Mouse (Mus musculus) monocyte, adult 5-6 weeks (primary cell): ENCODE measurements around the gene Khdrbs1. TPM values are rescaled to one million over a fixed set of nuclear protein-coding genes. Genes with fewer than 3 reads are reported as not detected.
"Not testable (repeated sequence)": the region's sequence is repeated elsewhere in the genome, so short reads cannot be mapped to it uniquely, and the experiment has no call there.

Experiments used
- ATAC-seq: fragments of 153-309, 156-312 bp; replicated peaks from 2 replicates; pipeline ENCODE4 v1.8.0; 2017; ENCODE audit warnings: mild to moderate bottlenecking; ENCODE audit not compliant: low TSS enrichment, insufficient number of reproducible peaks, severe bottlenecking, poor library complexity, low FRiP score
- total RNA-seq: library from RNA; stranded (forward); fragments of 200-1000, 200-491, 200-594 nt; gene quantifications from 3 replicates; pipeline ENCODE4 v1.2.3, GENCODE M21; 2017

The Khdrbs1 gene
- total RNA-seq, 1 experiment from 2014 or later: 89.2 TPM

DNA sequence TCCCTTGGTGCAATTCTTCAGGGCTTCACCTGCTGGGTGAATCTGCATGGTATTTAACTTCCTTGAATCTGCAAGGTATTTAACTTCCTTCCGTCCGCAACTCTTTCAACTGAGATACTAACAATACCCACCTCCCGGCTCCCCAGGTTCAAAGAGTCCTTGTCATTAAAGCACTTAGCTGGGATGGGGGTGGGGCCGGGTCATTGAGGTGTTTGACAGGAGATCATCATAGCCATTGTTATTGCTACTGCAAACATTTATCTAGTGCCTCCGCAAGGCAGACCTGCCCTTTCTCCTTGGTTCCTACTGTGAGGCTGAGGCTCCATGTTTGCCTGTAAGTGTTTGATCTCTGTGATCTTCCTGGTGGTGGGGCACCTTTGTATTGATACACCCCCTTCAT lies 8.3 kb upstream of the Khdrbs1 start:
- ATAC-seq: no peak

DNA sequence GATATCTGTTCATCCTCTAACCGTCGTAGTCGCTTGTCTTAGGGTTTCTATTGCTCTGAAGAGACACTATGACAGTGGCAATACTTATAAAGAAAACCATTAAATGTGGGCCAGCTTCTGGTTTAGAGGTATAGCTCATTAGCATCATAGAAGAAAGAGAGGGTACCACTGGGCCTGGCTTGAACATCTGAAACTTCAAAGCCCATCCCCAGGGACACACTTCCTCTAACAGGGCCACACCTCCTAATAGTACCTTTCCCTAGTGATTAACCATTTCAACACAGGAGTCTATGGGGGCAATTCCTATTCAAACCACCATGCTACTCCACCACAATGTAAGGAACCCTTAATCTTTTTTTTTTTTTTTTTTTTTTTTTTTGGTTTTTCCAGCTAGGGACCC lies 4.5 kb upstream of the Khdrbs1 start:
- no peak for ATAC-seq

DNA sequence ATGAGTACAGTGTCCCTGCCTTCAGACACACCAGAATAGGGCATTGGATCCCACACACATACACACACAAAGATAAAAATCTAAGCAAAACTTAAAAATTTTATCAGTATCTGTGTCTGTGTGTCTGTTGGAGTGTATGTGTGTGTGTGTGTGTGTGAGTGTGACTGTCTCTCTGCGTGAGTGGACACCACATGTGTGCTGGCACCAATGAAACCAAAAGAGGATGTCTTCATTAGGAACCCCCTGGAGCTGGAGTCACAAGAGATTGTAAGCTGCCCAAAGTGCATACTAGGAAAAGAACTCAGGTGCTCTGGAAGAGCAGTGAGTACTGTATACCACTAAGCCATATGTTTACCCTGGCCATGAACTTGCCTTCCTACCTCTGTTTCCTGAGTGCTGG lies 4.0 kb upstream of the Khdrbs1 start:
- ATAC-seq: no peak

DNA sequence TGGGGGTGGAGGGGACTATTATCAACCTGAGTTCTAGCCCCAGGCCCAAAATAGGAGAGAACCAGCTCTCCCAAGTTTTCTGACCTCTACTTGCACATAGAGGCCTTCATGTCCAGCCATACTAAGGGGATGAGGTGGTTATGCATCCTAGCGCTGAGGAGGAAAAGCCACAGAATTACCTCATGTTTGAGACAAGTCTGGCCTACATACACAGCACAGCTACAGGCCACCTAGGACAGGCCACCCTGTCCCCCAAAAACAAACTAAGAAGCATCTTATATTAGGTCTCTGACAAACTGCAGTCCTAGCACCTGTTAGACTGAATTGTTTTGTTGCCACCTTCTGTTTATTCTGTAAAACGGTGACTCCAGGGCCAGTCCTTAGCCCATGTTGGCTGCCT lies 1.4 kb upstream of the Khdrbs1 start:
- ATAC-seq: no peak

DNA sequence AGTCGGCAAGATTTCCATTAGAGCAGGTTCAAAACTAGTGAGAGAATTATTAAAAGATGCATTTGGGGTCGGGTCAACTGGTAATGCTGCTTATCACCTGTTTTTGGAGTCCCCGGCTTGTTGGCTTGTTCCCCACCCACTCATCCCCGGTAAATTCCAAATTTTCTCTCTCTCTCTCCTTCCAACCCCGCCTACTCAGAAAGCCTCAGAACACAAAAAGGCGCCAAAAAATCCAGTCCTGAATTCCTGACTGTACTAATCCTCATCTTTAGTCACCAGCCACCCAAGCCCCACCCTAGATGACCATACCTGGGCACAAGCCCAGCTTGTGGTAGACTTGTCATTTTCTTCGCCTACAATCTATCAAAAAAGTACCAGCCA lies 897 bp upstream of the Khdrbs1 start:
- no peak for ATAC-seq

DNA sequence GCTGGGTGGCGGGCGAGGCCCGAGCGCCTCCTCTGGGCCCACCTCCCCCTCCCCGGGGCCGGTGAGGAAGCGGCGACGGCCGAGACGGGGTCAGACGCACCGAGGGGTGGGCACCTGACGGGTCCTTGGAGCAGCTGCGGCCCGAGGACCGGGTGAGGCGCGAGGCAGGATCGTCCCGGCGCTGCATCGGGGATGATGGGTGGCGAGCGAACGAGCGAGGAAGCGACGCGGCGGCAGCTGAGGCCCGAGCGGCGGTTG lies 200 bp downstream of the Khdrbs1 start:
- ATAC-seq: no peak

DNA sequence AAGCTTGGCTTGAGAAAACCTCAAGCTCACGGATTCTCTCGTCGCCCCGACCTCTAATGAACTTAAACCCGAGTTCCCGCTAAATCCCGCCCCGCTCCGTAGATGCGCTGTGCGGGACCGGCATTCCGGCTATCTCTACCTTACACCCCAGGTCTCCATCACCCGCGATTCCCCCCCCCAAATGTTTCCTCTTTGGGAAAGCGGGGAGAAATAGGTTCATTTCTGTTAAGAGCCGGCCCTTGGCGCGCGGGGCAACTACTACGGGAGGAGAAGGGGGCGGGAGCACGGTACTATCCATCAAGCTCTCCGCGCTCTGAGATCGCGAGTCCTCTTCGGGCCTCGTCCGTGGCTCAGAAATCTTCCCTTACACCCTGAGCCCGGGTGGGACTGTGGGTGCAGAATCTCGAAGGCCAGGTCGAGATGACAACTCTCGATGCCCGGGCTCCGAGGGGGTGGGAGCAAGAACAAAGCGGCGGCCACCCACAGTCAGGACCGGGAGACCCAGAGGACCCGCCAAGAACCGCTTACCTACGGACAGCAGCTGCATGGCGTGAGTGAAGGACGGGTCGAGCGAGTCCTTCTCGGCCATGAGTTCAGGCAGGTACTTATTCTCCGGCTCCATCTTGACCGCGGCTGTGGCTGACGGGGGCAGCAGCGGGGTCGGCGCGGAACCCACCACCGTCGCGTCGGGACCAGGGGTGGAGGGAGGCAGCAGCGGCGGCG lies 691 bp downstream of the Khdrbs1 start:
- ATAC-seq: peak; percentile 27; the same call in 1 of the 2 replicates

DNA sequence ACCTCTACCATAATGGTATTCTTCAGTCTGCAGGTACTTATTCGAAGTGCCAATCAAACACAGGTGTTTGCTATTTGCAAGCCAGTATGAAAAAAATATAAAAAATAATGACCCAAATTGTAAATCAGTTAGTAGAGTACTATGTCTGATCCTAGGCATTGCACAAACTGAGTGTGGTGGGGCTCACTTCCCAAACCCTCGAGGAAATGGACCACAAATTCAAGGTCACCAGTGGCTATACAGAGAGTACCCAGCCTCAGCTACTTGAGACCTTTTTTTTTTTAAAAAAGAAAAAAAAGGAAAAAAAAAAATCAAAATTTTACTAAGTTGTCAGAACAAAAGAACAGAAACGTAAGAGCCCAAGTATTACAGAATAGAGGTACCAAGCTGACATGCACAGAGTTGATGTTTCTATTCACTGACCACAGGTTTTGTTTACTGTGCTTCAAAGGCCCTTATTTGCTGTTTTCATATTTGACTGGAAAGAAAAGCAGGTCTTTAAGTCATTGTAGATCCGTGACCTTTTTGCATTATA lies 2.9 kb downstream of the Khdrbs1 start:
- no peak for ATAC-seq

DNA sequence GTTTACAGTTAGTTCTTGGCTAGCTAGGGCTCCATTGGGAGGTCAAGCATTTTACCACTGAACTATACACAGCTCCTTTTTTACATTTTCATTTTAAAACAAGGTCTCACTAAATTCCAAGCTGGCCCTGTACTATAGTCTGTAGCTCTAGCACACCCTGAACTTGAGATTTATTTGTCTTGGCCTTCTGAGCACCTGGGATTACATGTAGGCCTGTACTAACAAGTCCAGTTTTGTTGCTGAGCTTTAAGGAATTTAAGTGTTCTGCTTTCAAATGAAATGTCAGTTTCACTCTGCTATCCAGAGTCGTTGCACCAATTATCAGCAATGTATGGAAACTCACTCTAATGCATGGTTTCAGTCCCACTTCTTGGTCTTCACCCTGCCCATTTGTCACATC lies 5.9 kb downstream of the Khdrbs1 start:
- no peak for ATAC-seq

DNA sequence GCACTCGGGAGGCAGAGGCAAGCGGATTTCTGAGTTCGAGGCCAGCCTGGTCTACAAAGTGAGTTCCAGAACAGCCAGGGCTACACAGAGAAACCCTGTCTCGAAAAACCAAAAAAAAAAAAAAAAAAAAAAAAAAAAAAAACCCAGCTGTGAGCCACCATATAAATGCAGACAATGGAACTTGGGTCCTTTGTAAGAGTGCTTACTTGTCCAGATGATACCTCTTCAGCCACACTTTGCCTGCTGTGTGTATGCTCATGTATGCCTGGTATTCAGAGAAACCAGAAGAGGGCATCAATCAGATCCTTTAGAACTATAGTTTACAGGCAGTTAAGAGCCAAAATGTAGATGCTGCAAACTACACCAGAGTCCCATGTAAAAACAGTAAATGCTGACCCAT lies 6.6 kb downstream of the Khdrbs1 start:
- ATAC-seq: not testable (repeated sequence)

DNA sequence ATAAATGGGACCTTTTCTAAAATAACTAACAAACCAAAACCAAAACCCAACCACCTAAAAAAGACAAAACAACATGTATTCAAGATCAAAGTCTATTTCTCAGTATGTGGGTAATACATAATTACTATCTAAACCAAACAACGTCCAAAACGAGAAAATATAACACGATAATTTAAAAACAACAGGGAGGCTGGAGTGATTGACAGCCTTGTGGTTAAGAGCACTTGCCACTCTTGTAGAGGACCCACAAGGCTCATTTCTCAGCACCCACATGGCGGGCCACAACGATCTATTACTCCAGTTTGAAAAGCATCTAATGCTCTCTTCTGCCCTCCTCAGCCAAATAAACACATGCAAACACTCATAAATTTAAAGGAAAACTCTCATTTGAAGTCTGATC lies 10.7 kb downstream of the Khdrbs1 start:
- ATAC-seq: no peak

DNA sequence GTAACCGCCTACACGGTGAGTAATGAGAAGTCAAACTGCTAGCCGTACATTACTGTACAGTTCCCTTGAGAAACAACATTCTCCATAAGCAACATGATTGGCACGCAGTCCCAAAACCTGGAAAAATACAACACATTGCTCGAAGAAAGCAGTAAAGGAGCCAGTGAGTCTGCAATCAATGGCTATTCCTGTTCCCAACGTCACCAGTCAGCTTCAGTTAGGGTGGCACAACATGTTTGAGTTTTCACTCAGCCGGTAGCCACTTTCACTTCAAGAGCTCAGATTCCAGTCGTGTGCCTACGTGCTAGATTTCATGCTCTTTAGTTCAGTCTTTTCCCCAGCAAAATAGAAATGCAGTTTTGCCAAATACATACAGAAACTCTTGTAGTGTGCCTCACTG lies 25.8 kb downstream of the Khdrbs1 start:
- ATAC-seq: no peak

DNA sequence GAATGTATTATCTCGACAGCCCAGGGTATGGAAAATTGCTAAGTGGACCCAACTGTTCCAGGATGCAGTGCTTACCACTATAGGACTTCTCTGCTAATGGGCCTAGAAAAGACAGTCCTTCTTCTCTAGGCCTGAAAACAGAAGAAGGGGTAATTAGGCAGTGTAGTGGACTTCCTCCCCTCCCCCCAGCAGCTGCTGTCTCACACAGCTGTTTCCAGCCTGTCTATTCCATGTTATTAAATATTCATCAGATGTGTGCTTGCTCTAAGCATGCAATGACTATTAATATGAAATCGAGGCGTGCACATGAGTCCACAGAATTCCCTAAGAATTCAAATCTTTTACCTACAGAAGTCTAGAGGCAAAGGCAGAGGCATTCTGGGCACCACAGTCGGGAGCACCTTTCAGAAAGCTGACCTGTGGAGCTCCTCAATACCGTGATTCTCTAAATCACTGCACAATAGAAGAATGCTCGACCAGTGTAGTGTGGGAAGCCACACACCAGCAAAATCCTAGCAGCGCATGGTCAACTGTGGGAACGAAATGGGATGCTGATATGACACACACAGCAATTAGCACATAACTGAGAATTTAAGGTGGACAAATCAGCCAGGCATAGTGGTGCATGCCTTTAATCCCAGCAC lies 32.5 kb downstream of the Khdrbs1 start:
- no peak for ATAC-seq

DNA sequence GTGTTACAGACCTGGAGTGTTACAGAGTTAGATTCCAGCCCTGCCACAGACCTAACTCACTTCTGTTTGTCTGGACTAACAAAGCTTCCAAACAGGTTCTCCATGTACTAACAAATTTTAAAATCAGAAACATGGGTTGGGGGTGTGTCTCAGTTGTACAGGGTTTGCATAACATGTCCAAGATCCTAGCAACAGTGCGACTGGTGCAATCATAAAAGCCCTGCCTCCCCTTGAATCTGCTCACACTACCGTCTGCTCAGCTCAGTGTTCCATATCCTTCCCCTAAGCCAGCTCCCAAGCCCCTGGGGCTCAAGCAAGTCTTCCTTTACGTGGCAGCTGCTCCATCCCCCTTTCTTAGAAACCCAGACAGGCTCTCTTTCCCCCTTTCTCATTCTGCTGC lies 35.4 kb downstream of the Khdrbs1 start:
- ATAC-seq: no peak

DNA sequence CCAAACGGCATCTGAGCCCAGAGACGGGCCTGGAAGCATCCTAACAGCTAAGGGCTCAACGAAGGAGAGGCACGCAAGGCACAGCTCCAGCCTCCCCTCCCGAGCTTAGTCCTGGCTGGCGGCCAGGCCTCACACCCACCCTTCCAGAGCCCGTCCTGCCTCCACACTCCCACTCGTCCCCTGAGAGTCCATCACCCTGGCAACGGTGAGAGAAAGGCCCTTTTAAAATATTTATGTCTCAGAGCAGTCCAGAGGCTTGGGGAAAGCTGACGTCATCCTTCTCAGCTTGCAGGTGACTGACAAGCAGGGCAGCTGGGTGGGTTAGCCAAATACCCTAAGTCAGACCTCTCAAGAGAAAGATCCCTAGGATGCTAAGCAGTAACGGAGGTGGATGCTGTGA lies 39.6 kb downstream of the Khdrbs1 start:
- ATAC-seq: no peak

DNA sequence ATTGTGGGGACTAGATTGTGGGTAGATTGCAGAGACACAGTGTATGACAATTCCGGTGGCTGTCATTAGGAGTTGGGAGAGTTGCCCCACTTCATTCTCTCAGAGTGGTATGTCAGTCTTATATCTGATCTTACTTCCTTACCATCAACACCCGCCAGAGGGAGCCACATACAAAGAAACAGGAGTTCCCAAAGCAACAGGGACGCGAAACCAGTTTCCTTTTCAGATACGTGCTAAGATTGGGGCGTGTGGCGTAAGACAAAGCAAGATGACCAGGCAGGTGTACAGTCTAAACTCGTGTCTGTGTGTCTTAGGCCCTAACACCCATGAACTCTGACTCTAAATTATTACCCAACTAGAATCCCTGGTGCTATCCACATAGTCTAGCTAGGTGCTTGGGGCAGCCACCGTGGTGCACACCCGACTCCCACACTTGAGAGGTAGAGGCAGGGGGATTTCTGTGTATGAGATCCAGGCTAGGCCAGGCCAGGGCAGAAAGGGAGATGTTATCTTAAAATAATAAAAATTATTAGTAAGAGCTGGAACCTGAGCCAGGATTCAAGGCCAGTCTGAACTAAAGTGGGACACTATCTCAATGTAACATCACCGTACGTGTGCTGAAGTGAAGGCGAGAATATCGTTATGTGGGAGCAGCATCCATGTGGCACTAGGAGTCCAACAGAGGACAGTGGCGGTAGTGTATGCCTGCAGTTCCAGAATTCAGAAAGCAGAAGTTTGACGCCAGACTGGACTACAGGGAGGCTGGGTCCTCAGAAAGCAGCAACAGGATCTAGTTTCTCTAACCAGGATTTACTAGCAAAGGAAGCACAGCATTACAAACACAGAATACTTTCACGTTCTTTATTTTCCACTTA lies 40.4 kb downstream of the Khdrbs1 start:
- peak; percentile 86 for ATAC-seq

DNA sequence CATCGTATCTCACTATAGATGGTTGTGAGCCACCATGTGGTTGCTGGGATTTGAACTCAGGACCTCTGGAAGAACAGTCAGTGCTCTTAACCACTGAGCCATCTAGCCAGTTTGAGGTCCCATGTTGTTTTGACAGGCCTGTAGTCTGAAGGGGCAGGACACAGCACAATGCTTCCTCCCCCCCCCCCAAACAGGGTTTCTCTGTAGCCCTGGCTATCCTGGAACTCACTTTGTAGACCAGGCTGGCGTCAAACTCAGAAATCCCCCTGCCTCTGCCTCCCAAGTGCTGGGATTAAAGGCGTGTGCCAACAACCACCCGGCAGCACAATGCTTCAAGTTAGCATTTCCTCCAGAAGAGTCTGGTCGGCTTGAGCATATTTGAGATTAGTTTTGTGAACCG lies 41.4 kb downstream of the Khdrbs1 start:
- not testable (repeated sequence) for ATAC-seq

DNA sequence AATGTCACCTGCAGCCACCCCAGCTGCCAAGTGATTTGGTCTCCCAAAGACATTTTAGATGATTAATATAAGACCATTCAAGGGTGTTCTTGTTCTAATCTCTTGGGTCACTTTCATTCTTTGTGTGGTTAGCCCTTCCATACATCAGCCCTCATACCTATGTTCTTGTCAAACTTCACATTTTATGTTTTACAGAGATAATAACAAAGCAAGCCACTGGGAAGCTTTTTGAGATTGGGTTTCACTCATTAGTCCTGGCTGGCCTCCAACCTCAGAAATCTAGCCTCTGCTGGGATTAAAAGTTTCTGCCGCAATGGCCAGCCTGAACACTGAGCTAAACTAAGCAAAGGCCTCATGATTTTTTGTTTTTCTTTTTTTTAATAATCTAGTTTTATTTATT lies 41.9 kb downstream of the Khdrbs1 start:
- ATAC-seq: no peak

DNA sequence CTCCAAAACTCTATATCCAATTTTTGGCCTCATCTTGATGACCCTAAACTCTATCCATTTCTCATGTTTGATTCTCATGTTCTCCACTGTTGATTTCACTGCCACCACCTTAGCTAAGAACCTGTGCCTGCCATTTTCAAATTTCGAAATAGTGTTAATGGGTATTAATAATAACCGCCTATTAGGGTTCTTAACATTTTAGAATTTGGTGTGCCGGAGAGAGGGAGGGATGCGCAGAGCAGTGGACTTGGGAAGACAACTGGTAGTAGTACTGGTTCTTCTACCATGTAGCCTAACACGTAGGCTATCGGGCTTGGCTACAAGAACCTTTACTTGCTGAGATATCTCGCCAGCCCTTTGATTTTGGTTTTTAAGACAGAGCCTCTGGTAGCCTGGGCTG lies 44.9 kb downstream of the Khdrbs1 start:
- no peak for ATAC-seq
